Mouse (Mus musculus) megakaryocyte, adult 5-6 weeks (primary cell): ENCODE measurements around the gene Sgpl1. TPM values are rescaled to one million over a fixed set of nuclear protein-coding genes. Genes with fewer than 3 reads are reported as not detected.

ENCODE experiments used
- total RNA-seq, 2 experiments: library from RNA; stranded (forward) in 1 of 2; stranded (reverse) in 1 of 2; fragments of 153-499, 151-499 nt in 1 of 2; fragments of 221-1000, 200-1000 nt in 1 of 2; gene quantifications; 2 replicates each; pipeline versions ENCODE4 v1.2.3 to v1.2.4; 2015 to 2017

Gene Sgpl1
- total RNA-seq, 2 experiments from 2014 or later, result 66.9 to 85.2 TPM

Other genes starting within 250 kb of the Sgpl1 start
- gene Pcbd1, start 58.4 kb downstream of the Sgpl1 start, total RNA-seq (2015), result not detected in 2 replicates
- gene Pcbd1, start 58.4 kb downstream of the Sgpl1 start, total RNA-seq (2017), result not detected in 2 replicates
- not detected in 2 replicates for gene Tbata, start 24.3 kb upstream of the Sgpl1 start, total RNA-seq (2015)
- not detected in 2 replicates for gene Tbata, start 24.3 kb upstream of the Sgpl1 start, total RNA-seq (2017)
- 0.16 and 0.58 TPM in 2 replicates for gene Adamts14, start 125.7 kb upstream of the Sgpl1 start, total RNA-seq (2015)
- 0.33 and 0.61 TPM in 2 replicates for gene Adamts14, start 125.7 kb upstream of the Sgpl1 start, total RNA-seq (2017)
- gene Prf1, start 150.1 kb upstream of the Sgpl1 start, total RNA-seq (2015), result 0.20 and 2.5 TPM in 2 replicates
- 0.88 and 1.5 TPM in 2 replicates for gene Prf1, start 150.1 kb upstream of the Sgpl1 start, total RNA-seq (2017)
- gene Pald1, start 235.8 kb upstream of the Sgpl1 start, total RNA-seq (2015), result 0.16 TPM in 1 of 2 replicates, not detected in the other
- gene Pald1, start 235.8 kb upstream of the Sgpl1 start, total RNA-seq (2017), result 0.77 and 2.1 TPM in 2 replicates